Mouse (Mus musculus): ENCODE measurements at regions not wholly inside any gene's neighbourhood (a gene's known extent, or its start where the extent isn't known, plus 50 kb on each side); places are given as distances from the start of the nearest gene placed in this dataset.

GRCm38 (mm10) chr11:19644116-19644795, 279.9 kb upstream of the Spred2 start:
- no peak for TF ChIP-seq CTCF (IDR thresholded peaks at IDR 0.05; ENCODE audit: low read depth, low read length)
- no peak for TF ChIP-seq EP300 (IDR thresholded peaks at IDR 0.05; ENCODE audit: insufficient read depth, low read depth, low read length)
- TF ChIP-seq POLR2A (IDR thresholded peaks at IDR 0.05; ENCODE audit: insufficient read depth, low read length), result no peak
- no peaks in the 10 kb centered on the region for H3K36me3 ChIP-seq (ENCODE audit: control insufficient read depth, insufficient read depth, low read length, poor library complexity, severe bottlenecking)
- no peaks in the 10 kb centered on the region for H3K4me1 ChIP-seq (ENCODE audit: control insufficient read depth, insufficient read depth, low read length)

GRCm38 (mm10) chr11:19645106-19645505, 279.1 kb upstream of the Spred2 start:
- H3K9me3 ChIP-seq (replicated peaks; ENCODE audit: control insufficient read depth, insufficient read depth, low read length, poor library complexity, severe bottlenecking), result no peaks in the 10 kb centered on the region; the same call in 1 of the 2 replicates
- H3K27me3 ChIP-seq (ENCODE audit: control insufficient read depth, insufficient read depth, low read length, poor library complexity, severe bottlenecking), result no peaks in the 10 kb centered on the region
- TF ChIP-seq EP300 (IDR thresholded peaks at IDR 0.05; ENCODE audit: insufficient read depth, low read depth, low read length), result no peak
- TF ChIP-seq CTCF (IDR thresholded peaks at IDR 0.05; ENCODE audit: low read depth, low read length), result no peak
- no peak for TF ChIP-seq POLR2A (IDR thresholded peaks at IDR 0.05; ENCODE audit: insufficient read depth, low read length)

More at GRCm38 (mm10) chr11:19644116-19644795, 279.9 kb upstream of the Spred2 start:
- Histone ChIP-seq H3K9ac (ENCODE audit: low read depth, poor library complexity, severe bottlenecking) (no peak overlapping the region), H3K4me3 (ENCODE audit: low read depth, low read length) (no peak overlapping the region), H3K27ac (ENCODE audit: insufficient read depth, low read length) (no peak overlapping the region), H3K27me3 (ENCODE audit: control insufficient read depth, insufficient read depth, low read length, poor library complexity, severe bottlenecking) (no peaks in the 10 kb centered on the region), H3K9me3 (replicated peaks; ENCODE audit: control insufficient read depth, insufficient read depth, low read length, poor library complexity, severe bottlenecking) (no peaks in the 10 kb centered on the region; the same call in 1 of the 2 replicates)

GRCm38 (mm10) chr11:19651522-19651921, 272.7 kb upstream of the Spred2 start:
- TF ChIP-seq CTCF (IDR thresholded peaks at IDR 0.05; ENCODE audit: low read depth, low read length) (no peak), POLR2A (IDR thresholded peaks at IDR 0.05; ENCODE audit: insufficient read depth, low read length) (no peak), EP300 (IDR thresholded peaks at IDR 0.05; ENCODE audit: insufficient read depth, low read depth, low read length) (no peak)
- H3K4me1 ChIP-seq (ENCODE audit: control insufficient read depth, insufficient read depth, low read length), result no peaks in the 10 kb centered on the region
- H3K27ac ChIP-seq (ENCODE audit: insufficient read depth, low read length), result no peak overlapping the region

More at GRCm38 (mm10) chr11:19645106-19645505, 279.1 kb upstream of the Spred2 start:
- Histone ChIP-seq H3K9ac (ENCODE audit: low read depth, poor library complexity, severe bottlenecking) (no peak overlapping the region), H3K27ac (ENCODE audit: insufficient read depth, low read length) (no peak overlapping the region), H3K4me3 (ENCODE audit: low read depth, low read length) (no peak overlapping the region), H3K36me3 (ENCODE audit: control insufficient read depth, insufficient read depth, low read length, poor library complexity, severe bottlenecking) (no peaks in the 10 kb centered on the region), H3K4me1 (ENCODE audit: control insufficient read depth, insufficient read depth, low read length) (no peaks in the 10 kb centered on the region)

DNA sequence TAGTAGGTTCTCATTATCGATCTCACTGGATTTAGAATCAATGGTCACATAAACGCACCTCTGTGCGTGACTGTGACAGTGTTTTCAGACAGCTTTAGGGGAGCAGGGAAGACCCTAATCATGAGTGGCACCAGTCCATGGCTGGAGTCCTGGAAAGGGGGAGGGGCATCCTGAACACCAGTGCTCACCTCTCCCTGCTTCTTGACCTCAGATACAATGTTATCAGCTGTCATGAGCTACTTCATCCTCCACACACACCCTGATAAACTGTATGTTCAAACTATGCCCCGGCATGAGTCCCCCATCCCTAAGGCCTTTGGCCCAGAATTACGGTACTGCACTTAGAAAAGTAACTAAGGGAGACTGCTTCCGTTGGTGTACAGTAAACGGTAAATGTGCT, 272.2 kb upstream of the Spred2 start:
- Histone ChIP-seq H3K27me3 (ENCODE audit: control insufficient read depth, insufficient read depth, low read length, poor library complexity, severe bottlenecking) (no peaks in the 10 kb centered on the region), H3K27ac (ENCODE audit: insufficient read depth, low read length) (no peak overlapping the region), H3K36me3 (ENCODE audit: control insufficient read depth, insufficient read depth, low read length, poor library complexity, severe bottlenecking) (no peaks in the 10 kb centered on the region), H3K9me3 (replicated peaks; ENCODE audit: control insufficient read depth, insufficient read depth, low read length, poor library complexity, severe bottlenecking) (no peaks in the 10 kb centered on the region), H3K4me3 (ENCODE audit: low read depth, low read length) (no peak overlapping the region), H3K4me1 (ENCODE audit: control insufficient read depth, insufficient read depth, low read length) (no peaks in the 10 kb centered on the region), H3K9ac (ENCODE audit: low read depth, poor library complexity, severe bottlenecking) (no peak overlapping the region)
- TF ChIP-seq EP300 (IDR thresholded peaks at IDR 0.05; ENCODE audit: insufficient read depth, low read depth, low read length) (no peak), CTCF (IDR thresholded peaks at IDR 0.05; ENCODE audit: low read depth, low read length) (no peak), POLR2A (IDR thresholded peaks at IDR 0.05; ENCODE audit: insufficient read depth, low read length) (no peak)

More at GRCm38 (mm10) chr11:19651522-19651921, 272.7 kb upstream of the Spred2 start:
- H3K9me3 ChIP-seq (replicated peaks; ENCODE audit: control insufficient read depth, insufficient read depth, low read length, poor library complexity, severe bottlenecking), result no peaks in the 10 kb centered on the region
- H3K4me3 ChIP-seq (ENCODE audit: low read depth, low read length), result no peak overlapping the region
- no peak overlapping the region for H3K9ac ChIP-seq (ENCODE audit: low read depth, poor library complexity, severe bottlenecking)
- no peaks in the 10 kb centered on the region for H3K27me3 ChIP-seq (ENCODE audit: control insufficient read depth, insufficient read depth, low read length, poor library complexity, severe bottlenecking)
- no peaks in the 10 kb centered on the region for H3K36me3 ChIP-seq (ENCODE audit: control insufficient read depth, insufficient read depth, low read length, poor library complexity, severe bottlenecking)

DNA sequence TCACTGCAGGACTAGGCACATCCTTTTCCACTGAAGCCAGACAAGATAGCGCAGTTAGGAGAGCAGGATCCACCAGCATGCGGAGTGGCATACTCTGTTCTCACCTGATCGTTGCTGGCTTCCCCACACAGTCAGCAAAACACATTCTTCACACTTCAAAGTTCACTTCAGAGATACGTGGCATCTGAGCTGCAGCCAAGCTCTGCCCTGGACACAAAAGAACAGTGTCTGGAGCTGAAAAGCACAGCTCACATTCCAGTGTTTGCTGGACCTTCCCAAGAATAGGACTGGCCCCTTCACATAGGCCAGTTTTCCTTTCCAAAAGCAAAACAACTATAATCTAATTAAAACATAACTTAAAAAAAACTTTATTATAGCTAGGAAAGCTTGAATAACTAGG, 264.7 kb upstream of the Spred2 start:
- Histone ChIP-seq H3K36me3 (ENCODE audit: control insufficient read depth, insufficient read depth, low read length, poor library complexity, severe bottlenecking) (no peaks in the 10 kb centered on the region), H3K27me3 (ENCODE audit: control insufficient read depth, insufficient read depth, low read length, poor library complexity, severe bottlenecking) (no peaks in the 10 kb centered on the region), H3K27ac (ENCODE audit: insufficient read depth, low read length) (no peak overlapping the region), H3K4me1 (ENCODE audit: control insufficient read depth, insufficient read depth, low read length) (no peaks in the 10 kb centered on the region), H3K9me3 (replicated peaks; ENCODE audit: control insufficient read depth, insufficient read depth, low read length, poor library complexity, severe bottlenecking) (no peaks in the 10 kb centered on the region), H3K9ac (ENCODE audit: low read depth, poor library complexity, severe bottlenecking) (no peak overlapping the region), H3K4me3 (ENCODE audit: low read depth, low read length) (no peak overlapping the region)
- TF ChIP-seq POLR2A (IDR thresholded peaks at IDR 0.05; ENCODE audit: insufficient read depth, low read length), result no peak
- no peak for TF ChIP-seq EP300 (IDR thresholded peaks at IDR 0.05; ENCODE audit: insufficient read depth, low read depth, low read length)
- no peak for TF ChIP-seq CTCF (IDR thresholded peaks at IDR 0.05; ENCODE audit: low read depth, low read length)

DNA sequence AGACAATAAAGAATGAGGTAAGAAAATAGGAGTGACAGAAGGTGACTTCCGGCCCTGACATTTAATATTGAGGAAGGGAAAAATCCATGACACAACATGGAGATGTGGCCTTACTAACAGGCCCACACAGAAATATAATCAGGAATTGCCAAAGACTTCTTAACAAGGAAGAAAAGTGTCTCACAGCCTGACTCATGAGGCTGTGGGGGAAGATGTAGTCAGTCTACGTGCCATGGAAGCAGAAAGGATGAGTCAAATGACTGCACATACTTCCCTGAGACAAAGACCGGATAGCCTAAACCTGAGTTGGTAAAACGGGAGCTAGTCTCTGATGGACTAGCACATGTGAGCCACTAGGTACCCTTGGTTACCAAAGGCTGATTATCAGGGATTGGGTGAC, 257.4 kb upstream of the Spred2 start:
- Histone ChIP-seq H3K9ac (ENCODE audit: low read depth, poor library complexity, severe bottlenecking) (no peak overlapping the region), H3K9me3 (replicated peaks; ENCODE audit: control insufficient read depth, insufficient read depth, low read length, poor library complexity, severe bottlenecking) (no peaks in the 10 kb centered on the region), H3K27ac (ENCODE audit: insufficient read depth, low read length) (no peak overlapping the region), H3K27me3 (ENCODE audit: control insufficient read depth, insufficient read depth, low read length, poor library complexity, severe bottlenecking) (peaks cover 2% of the 10 kb centered on the region; the same call in 1 of the 2 replicates), H3K4me1 (ENCODE audit: control insufficient read depth, insufficient read depth, low read length) (no peaks in the 10 kb centered on the region), H3K4me3 (ENCODE audit: low read depth, low read length) (no peak overlapping the region), H3K36me3 (ENCODE audit: control insufficient read depth, insufficient read depth, low read length, poor library complexity, severe bottlenecking) (no peaks in the 10 kb centered on the region)
- no peak for TF ChIP-seq POLR2A (IDR thresholded peaks at IDR 0.05; ENCODE audit: insufficient read depth, low read length)
- no peak for TF ChIP-seq CTCF (IDR thresholded peaks at IDR 0.05; ENCODE audit: low read depth, low read length)
- no peak for TF ChIP-seq EP300 (IDR thresholded peaks at IDR 0.05; ENCODE audit: insufficient read depth, low read depth, low read length)
